Mouse (Mus musculus) lung, embryonic 14.5 days (tissue): Measurements from ENCODE around the gene Astn2. TPM values are rescaled to one million over a fixed set of nuclear protein-coding genes. Genes with fewer than 3 reads are reported as not detected.
A peak's percentile ranks its signal among the peaks of the same experiment; 100 is the strongest.

Experiments
- ATAC-seq: fragments of 200-750 bp; cut with Nextera tagmentation; 2 replicates; pipeline ENCODE4 v1.8.0; 2017; ENCODE audit warnings: mild to moderate bottlenecking, moderate TSS enrichment, moderate library complexity; ENCODE audit not compliant: insufficient read depth
- DNase-seq: peaks from one replicate; pipeline ENCODE4 v3.0.0-alpha.2; 2015
- H3K27ac ChIP-seq: fragments of 300-500 bp; sonication (generic); 2 replicates; pipeline ENCODE4 v1.5.1; 2014; ENCODE audit warnings: low read depth, mild to moderate bottlenecking, moderate library complexity
- H3K27me3 ChIP-seq: fragments of 300-500 bp; sonication (generic); 2 replicates; pipeline ENCODE4 v1.6.1; 2014; ENCODE audit warnings: low read length, control low read depth; ENCODE audit not compliant: insufficient read depth
- H3K36me3 ChIP-seq: fragments of 300-500 bp; sonication (generic); 2 replicates; pipeline ENCODE4 v1.6.1; 2014; ENCODE audit warnings: control low read depth; ENCODE audit not compliant: insufficient read depth
- H3K4me1 ChIP-seq: fragments of 300-500 bp; sonication (generic); 2 replicates; pipeline ENCODE4 v1.6.1; 2014; ENCODE audit warnings: antibody characterized with exemption, control low read depth; ENCODE audit not compliant: insufficient read depth
- H3K4me2 ChIP-seq: fragments of 300-500 bp; sonication (generic); 2 replicates; pipeline ENCODE4 v1.6.1; 2014; ENCODE audit warnings: mild to moderate bottlenecking
- H3K4me3 ChIP-seq: fragments of 300-500 bp; sonication (generic); 2 replicates; pipeline ENCODE4 v1.5.1; 2014; ENCODE audit warnings: low read depth, low read length
- H3K9ac ChIP-seq: fragments of 300-500 bp; sonication (generic); 2 replicates; pipeline ENCODE4 v1.6.1; 2014
- H3K9me3 ChIP-seq: fragments of 300-500 bp; sonication (generic); 2 replicates; pipeline ENCODE4 v1.6.1; 2016; ENCODE audit warnings: low read depth, low read length, control low read depth
- CTCF ChIP-seq: IDR thresholded peaks from 2 replicates; pipeline ENCODE4 v1.5.1; 2016; ENCODE audit warnings: antibody characterized with exemption, low read depth
- WGBS: fragments of 180-500 bp; shearing (Covaris S2); extraction: QIAGEN DNeasy Blood & Tissue Kit; methylation state at CpG from one replicate; pipeline ENCODE4 v1.1.7; 2014; 5-methylcytosine and 5-hydroxymethylcytosine counted together
- polyA plus RNA-seq: library from polyadenylated mRNA; unstranded; fragments of >200 nt; fragmentation: Nextera tagmentation; extraction: Ambion mirVana; gene quantifications from 2 replicates; pipeline ENCODE4 v1.2.1, GENCODE M21; 2014

The Astn2 gene
- polyA plus RNA-seq, 1 experiment from 2014 or later = 1.1 TPM

- Histone ChIP-seq H3K27me3 (no peaks in the 10 kb centered on the region), H3K4me2 (no peak overlapping the region), H3K9me3 (no peaks in the 10 kb centered on the region), H3K9ac (no peak overlapping the region), H3K36me3 (no peaks in the 10 kb centered on the region), H3K27ac (no peak overlapping the region), H3K4me1 (no peaks in the 10 kb centered on the region), H3K4me3 (no peak overlapping the region)
- DNase-seq = no peak
- no peak for ATAC-seq
- no peak for TF ChIP-seq CTCF
- WGBS = 88% methylated on average over 3 of the region's 3 CpGs
These were observed 233.6 kb downstream of the Astn2 start for GRCm38 (mm10) chr4:66170787-66171186.

- DNase-seq (peak; percentile 6), ATAC-seq (peak; percentile 57; the same call in 1 of the 2 replicates)
- Histone ChIP-seq H3K36me3 (no peaks in the 10 kb centered on the region), H3K4me2 (no peak overlapping the region), H3K27ac (no peak overlapping the region), H3K9me3 (no peaks in the 10 kb centered on the region), H3K4me3 (no peak overlapping the region), H3K27me3 (no peaks in the 10 kb centered on the region), H3K9ac (no peak overlapping the region), H3K4me1 (no peaks in the 10 kb centered on the region)
- 22% methylated on average over 2 of the region's 2 CpGs for WGBS
- TF ChIP-seq CTCF = no peak
These were observed 234.9 kb downstream of the Astn2 start for GRCm38 (mm10) chr4:66169485-66169884.

- TF ChIP-seq CTCF = no peak
- DNase-seq = no peak
- H3K9me3 ChIP-seq = no peaks in the 10 kb centered on the region
These were observed 245.7 kb downstream of the Astn2 start for GRCm38 (mm10) chr4:66158714-66159113.

GRCm38 (mm10) chr4:66157439-66158113 is 246.8 kb downstream of the Astn2 start:
- no peaks in the 10 kb centered on the region for H3K27me3 ChIP-seq
- H3K4me2 ChIP-seq = no peak overlapping the region
- 41% methylated on average over 3 of the region's 3 CpGs for WGBS
- ATAC-seq (no peak), DNase-seq (no peak)
- no peak for TF ChIP-seq CTCF
- H3K9ac ChIP-seq = no peak overlapping the region
- H3K4me3 ChIP-seq = no peak overlapping the region
- no peaks in the 10 kb centered on the region for H3K9me3 ChIP-seq
- no peaks in the 10 kb centered on the region for H3K36me3 ChIP-seq
- no peaks in the 10 kb centered on the region for H3K4me1 ChIP-seq
- H3K27ac ChIP-seq = no peak overlapping the region

More at GRCm38 (mm10) chr4:66158714-66159113, 245.7 kb downstream of the Astn2 start:
- H3K27ac ChIP-seq = no peak overlapping the region
- 72% methylated on average over 3 of the region's 3 CpGs for WGBS
- H3K36me3 ChIP-seq = no peaks in the 10 kb centered on the region
- ATAC-seq = no peak
- no peak overlapping the region for H3K9ac ChIP-seq
- H3K4me3 ChIP-seq = no peak overlapping the region
- H3K27me3 ChIP-seq = no peaks in the 10 kb centered on the region
- H3K4me1 ChIP-seq = no peaks in the 10 kb centered on the region
- no peak overlapping the region for H3K4me2 ChIP-seq

- no peak overlapping the region for H3K4me3 ChIP-seq
These were observed 257.9 kb downstream of the Astn2 start for GRCm38 (mm10) chr4:66146546-66146945.

GRCm38 (mm10) chr4:66126181-66126580 is 278.2 kb downstream of the Astn2 start:
- no peak overlapping the region for H3K4me2 ChIP-seq
- no peaks in the 10 kb centered on the region for H3K27me3 ChIP-seq
- no peak overlapping the region for H3K27ac ChIP-seq
- no peak overlapping the region for H3K9ac ChIP-seq
- no peaks in the 10 kb centered on the region for H3K4me1 ChIP-seq
- no peak overlapping the region for H3K4me3 ChIP-seq
- H3K9me3 ChIP-seq = no peaks in the 10 kb centered on the region
- TF ChIP-seq CTCF = no peak
- DNase-seq = no peak
- 72% methylated on average over 3 of the region's 3 CpGs for WGBS
- no peak for ATAC-seq
- H3K36me3 ChIP-seq = no peaks in the 10 kb centered on the region

More at GRCm38 (mm10) chr4:66146546-66146945, 257.9 kb downstream of the Astn2 start:
- Histone ChIP-seq H3K4me2 (no peak overlapping the region), H3K4me1 (no peaks in the 10 kb centered on the region), H3K9ac (no peak overlapping the region), H3K27ac (no peak overlapping the region), H3K27me3 (no peaks in the 10 kb centered on the region), H3K36me3 (no peaks in the 10 kb centered on the region), H3K9me3 (no peaks in the 10 kb centered on the region)
- ATAC-seq (no peak), DNase-seq (no peak)
- TF ChIP-seq CTCF = no peak
- WGBS = 85% methylated on average over 5 of the region's 5 CpGs

- 81% methylated on average over 7 of the region's 7 CpGs for WGBS
- H3K27me3 ChIP-seq = no peaks in the 10 kb centered on the region
- no peak for TF ChIP-seq CTCF
- DNase-seq = no peak
- ATAC-seq = no peak
- H3K4me2 ChIP-seq = no peak overlapping the region
- no peaks in the 10 kb centered on the region for H3K36me3 ChIP-seq
- H3K9me3 ChIP-seq = no peaks in the 10 kb centered on the region
- no peaks in the 10 kb centered on the region for H3K4me1 ChIP-seq
- H3K4me3 ChIP-seq = no peak overlapping the region
- H3K27ac ChIP-seq = no peak overlapping the region
- H3K9ac ChIP-seq = no peak overlapping the region
These were observed 281.5 kb downstream of the Astn2 start for GRCm38 (mm10) chr4:66122766-66123358.
